Mouse (Mus musculus) adrenal gland, postnatal 4 days (tissue): ENCODE data around the gene Gm10439. TPM values are rescaled to one million over a fixed set of nuclear protein-coding genes. Genes with fewer than 3 reads are reported as not detected.
"Not testable (repeated sequence)": the region's sequence is repeated elsewhere in the genome, so short reads cannot be mapped to it uniquely, and the experiment has no call there.

ENCODE experiments used
- DNase-seq, 2 experiments: peaks; one replicate each; pipeline ENCODE4 v3.0.0; 2021 to 2022; ENCODE audit warnings: low spot score in 2 of 2, mixed read lengths in 2 of 2
- long read RNA-seq, 2 experiments: library from polyadenylated mRNA; stranded (forward); transcript quantifications; one replicate each; pipeline ENCODE4 v2.0.0; 2021
- total RNA-seq, 2 experiments: library from RNA; stranded (reverse); gene quantifications; 2 replicates each; pipeline ENCODE4 v1.2.3; 2021

Gm10439 gene
- not detected for total RNA-seq
- long read RNA-seq, experiment 1: 0 reads
- long read RNA-seq, experiment 2: 0 reads

DNA sequence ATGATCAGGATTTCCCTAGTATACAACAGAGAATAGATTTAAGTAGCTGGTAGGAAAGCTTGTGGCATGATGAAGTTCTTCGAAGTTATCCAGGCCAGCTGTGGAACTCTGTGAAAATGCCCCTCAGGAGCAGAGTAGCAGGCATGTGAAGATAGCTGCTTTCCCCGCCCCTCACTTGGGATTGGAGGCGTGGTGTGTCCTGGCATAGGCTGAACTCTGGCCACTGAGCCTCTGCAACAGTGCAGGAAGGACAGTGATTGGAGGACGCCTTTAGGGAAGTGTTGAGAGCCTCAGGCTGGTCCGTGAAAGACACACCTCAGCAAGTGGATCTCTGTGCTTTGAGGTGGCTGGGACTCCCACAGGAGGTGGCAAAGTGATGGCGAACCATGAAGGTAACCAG lies at the start of gene Gm10439:
Gm10439 (plus strand) TSS at position 301 of the 400 bp plus-strand sequence.
- not testable (repeated sequence) for DNase-seq

Other genes with a start within 250 kb of the Gm10439 start
- gene Gm15085, start 147.0 kb upstream of the Gm10439 start, total RNA-seq: not detected
- not detected for gene Gm15097, start 189.9 kb downstream of the Gm10439 start, total RNA-seq